Mouse (Mus musculus): ENCODE results near the gene Card11.

- TF ChIP-seq CTCF (IDR thresholded peaks at IDR 0.05; ENCODE audit: extremely low read depth, insufficient read depth, low read length) (no peak), POLR2A (IDR thresholded peaks at IDR 0.05; ENCODE audit: extremely low read depth, insufficient read depth, low read length) (no peak)
Observed at GRCm38 (mm10) chr5:140948009-140948408, 52.4 kb downstream of the Card11 start.
